Mouse (Mus musculus) erythroblast, embryonic 14.5 days (primary cell): ENCODE data around the gene 6430628N08Rik.

Source experiments
- GATA1 ChIP-seq: IDR thresholded peaks from 2 replicates; pipeline ENCODE4 v1.6.1; 2012; ENCODE audit warnings: low read length, inconsistent platforms, mixed read lengths
- TAL1 ChIP-seq: IDR thresholded peaks from 3 replicates; pipeline ENCODE4 v1.6.1; 2012; ENCODE audit warnings: low read length, inconsistent platforms, mixed read lengths

DNA sequence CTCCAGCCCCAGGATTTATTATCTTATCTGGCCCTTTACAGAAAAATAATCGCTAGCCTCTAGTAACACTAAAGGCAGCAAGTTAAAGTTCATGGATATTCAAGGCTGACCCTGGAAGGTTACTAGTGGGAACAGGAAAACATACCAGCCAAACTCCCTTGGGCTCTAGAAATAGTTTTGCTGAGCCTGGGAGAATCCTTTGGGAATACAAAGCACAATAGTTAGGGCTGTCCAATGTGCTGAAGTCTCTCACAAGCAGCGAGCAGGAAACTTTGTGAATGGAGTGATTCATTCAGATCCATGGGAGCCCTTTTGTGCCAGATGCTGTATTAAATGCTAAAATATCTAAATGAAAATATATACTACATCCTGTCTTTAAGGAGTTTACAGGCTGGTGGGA is 43.8 kb upstream of the 6430628N08Rik start:
- no peak for TF ChIP-seq GATA1
- no peak for TF ChIP-seq TAL1
